Mouse (Mus musculus): Measurements from ENCODE around the gene Usp10.
A peak's percentile ranks its signal among the peaks of the same experiment; 100 is the strongest.

The Usp10 gene

DNA sequence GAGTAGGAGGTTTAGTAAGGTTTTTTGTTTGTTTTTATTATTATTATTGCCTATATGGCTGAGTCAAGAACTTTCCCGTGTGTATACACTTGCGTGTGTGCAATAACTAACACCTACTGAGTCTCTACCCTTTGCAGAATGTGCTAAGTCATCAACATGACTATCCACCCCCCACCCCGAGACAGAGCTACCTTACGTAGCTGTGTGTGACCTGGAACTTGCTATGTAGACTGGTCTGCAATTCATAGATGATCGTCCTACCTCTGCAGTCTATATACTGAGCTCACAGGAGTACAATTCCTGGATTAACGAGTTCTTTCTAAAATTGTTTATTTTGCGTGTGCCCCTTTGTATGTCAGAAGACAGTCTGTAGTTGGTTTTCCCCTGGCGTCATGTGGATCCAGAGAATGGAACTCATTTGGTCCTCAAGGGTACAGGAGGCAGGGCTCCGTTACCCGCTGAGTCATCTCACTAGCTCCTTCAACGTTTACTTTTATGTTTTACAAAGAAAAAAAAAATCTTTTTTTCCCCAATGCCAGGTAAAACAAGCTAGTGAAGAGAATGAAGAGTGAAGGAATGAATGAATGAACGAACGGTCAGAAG, at the start of gene Usp10:
Gene Usp10, plus strand, starts transcription at position 417 of the 603 bp plus-strand sequence.
- no peak for DNase-seq

DNA sequence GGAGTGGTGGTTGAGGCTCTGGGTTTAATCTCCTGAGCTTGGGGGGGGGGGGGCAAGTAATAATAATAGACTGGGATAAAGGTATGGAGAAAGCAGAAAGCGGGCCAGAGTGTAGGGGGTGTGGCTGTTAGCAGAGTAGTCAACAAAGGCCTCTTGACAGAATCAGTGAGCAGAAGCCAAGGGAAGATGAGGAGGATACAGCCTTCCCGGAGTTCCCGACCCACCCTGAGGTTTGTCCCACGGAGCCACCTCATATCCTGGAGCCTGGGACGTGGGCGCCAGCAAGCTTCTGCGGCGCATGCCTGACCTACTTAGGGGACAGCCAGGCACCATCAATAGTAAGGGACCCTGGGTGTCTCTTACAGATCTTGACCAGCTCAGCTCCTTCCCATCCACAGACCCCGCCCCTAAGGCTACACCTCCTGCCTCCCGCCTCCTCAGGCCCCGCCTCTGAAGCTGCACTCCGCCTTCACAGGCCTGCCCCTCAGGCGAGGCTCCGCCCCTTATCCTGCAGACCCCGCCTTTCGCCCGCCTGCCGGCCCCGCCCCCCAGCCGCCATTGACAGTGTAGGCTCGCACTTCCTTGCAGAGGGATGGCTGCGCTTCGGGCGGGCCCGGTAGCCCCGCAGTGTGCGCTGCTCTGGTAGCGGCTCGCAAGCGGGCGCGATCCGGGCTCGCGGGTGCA, 48.3 kb upstream of the Usp10 start, which contains the start of gene Klhl36:
Gene Klhl36, plus strand, starts transcription at position 561 of the 684 bp plus-strand sequence.
- DNase-seq: peak; percentile 99

DNA sequence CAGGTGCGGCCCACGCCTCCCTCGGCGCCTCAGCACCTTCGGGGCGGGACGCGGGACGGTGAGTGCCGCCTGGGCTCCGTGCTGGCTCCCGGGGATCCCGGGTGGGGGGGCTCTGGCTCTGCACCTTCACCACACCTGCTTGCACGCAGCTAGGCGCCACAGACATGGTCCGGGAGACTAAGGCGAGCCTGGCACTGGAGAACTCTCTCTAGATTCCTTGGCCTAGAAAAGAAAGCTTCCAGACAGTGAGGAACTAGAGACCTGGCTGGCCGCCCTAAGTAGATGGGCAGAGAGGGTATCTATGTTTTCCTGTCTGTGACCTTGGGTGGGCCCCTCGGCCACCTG, 47.8 kb upstream of the Usp10 start:
- no peak for DNase-seq

DNA sequence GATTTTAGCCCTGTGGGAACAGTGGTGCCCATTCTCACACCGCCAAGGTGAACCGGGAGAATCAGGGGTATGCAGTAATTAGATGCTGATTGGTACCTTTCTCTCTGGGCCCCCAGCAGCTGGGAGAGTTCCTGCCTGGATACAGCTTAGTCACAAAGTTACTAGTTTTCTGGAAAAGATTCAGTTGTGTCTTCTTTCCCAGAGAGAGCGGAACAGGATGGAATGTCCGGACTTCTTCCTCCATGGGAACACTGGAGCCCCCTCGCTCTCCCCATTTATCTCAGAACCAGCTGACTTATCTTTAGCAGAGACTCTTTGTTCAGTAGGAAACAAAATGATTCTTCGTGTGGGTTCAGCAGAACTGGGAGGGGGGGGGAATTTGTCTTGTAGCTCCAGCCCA, 47.4 kb upstream of the Usp10 start:
- no peak for DNase-seq

DNA sequence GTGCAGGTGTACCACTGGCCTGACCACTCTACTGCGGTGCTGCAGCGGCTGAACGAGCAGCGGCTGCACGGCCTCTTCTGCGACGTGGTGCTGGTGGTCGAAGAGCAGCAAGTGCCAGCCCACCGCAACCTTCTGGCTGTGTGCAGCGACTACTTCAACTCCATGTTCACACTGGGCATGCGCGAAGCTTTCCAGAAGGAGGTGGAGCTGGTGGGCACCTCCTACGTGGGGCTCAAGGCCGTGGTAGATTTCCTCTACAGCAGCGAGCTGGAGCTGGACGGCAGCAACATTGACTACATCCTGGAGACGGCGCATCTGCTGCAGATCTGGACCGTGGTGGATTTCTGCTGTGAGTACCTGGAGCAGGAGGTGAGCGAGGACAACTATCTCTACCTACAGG, 40.5 kb upstream of the Usp10 start:
- no peak for DNase-seq

DNA sequence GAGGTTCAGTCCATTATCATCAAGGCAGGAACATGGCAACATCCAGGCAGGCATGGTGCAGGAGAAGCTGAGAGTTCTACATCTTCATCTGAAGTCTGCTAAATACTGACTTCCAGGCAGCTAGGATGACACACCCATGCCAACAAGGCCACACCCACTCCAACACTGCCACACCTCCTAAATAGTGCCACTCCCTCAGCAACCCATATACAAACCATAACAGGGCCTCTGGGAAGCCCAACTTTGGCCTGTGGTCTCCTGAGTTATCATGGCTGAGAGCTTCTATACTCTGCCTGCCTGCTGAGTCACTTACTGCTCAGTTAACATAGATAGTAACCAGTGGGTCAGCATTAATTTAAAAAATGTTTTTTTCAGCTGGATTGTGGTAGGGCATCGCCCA, 37.0 kb upstream of the Usp10 start:
- no peak for DNase-seq

DNA sequence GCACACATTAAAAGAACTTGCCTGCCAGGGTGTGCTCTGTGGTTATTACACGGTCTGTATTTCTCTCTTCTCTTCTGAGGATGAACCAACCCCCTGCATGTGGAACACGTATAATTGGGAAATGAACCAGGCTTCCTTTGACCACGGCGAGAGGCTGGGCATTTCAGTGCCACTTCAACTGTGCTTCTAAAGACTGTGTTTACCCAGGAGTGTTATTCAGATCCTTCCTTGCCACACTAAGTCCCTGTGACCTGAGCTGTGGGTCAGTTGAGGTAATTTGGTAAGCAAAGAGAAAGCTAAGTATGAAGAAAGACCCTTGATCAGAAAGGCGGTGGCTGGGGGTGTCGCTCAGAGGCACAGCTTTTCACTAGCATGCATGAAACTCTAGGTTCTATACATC, 28.9 kb upstream of the Usp10 start:
- no peak for DNase-seq

DNA sequence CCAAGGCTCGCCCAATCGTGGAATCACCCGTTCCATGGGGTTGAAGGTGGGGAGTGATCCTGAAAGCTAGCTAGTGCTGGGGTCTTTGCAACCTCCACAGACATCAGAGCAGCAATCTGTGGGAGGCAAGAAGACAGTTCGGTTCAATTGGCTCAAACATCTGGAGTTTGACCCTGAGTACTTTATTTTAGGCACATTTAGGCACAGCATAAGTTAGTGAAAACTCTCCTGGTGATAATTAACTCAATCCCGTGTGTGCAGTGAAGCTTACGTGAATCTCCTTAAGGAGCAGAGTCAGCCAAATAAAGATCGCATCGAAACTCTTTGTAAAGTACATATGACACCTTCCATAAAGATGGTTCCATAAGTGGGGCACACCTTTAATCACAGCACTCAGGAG, 28.2 kb upstream of the Usp10 start:
- DNase-seq: no peak

DNA sequence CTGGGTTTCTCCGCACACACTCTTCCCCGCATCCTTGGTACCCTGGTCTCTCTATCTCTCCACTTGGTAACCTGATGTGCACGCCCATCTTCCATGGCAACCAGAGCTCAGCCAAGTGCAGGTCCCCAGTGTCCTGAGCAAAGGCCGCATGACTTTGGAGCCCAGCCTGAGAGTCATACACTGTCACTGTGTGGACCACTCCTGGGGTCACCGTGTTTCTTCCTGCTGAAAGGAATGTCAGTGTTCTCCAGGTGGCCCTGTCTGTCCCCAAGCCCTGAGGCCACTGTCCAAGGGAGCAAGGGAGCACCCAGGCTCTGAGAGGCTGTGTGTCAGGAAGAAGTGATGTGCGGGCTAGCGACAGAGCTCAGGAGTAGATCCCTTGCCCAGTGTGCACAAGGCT, 26.9 kb upstream of the Usp10 start:
- DNase-seq: no peak

DNA sequence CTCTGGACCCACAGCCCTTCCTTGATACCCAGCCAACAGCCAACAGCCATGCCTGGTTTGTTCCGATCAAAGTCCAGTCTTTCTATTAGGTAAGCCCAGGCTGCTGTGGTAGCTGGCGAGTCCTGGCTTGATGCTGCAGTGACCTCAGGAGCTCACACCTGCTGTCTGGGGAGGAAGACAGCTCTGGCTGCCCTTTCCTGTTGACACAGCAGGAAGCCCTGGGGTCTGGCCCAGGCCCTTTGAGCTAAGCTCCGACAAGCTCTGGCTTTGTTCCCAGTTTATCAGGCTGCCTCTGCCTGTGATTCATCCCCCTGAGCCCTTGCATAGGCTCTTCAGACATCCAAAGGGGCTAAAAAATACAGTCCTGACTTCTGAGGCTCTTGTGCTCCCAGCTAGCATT, 24.5 kb upstream of the Usp10 start:
- DNase-seq: no peak

DNA sequence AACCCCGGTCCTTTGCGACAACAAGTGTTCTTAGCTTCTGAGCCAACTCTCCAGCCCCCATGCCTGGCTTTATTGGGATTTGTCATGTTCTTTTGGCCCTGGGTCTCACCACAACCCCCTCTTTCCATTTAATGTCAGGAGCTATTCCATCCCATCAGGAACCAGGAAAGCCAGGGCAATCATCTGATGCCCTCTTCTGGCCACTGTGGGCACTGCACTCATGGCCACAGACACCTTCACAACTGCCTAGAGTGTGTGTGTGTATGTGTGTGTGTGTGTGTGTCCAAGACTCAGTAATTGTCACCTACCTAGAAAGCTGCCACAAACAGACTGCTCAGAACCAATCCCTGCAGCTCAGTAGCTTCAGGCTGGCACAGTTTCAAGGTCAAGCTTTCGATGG, 23.0 kb upstream of the Usp10 start:
- DNase-seq: peak; percentile 34 to 42

DNA sequence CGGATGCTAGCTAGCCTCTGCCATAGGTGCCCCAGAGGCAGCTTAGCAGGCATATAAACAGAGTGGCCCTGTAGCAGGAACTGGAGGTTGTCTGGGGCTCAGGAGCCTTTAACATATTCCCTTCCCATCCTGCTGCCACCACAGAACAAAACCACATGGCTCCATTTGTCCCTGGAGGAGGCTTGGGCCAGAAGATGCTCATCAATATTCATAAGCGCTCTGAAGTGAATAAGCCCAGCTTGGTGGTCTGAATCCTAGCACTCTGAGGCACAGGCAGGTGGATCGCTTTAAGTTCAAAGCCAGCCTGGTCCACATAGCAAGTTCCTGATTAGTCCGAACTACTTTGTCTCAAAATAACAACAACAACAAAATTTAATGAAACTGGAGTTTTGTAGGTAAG, 22.1 kb upstream of the Usp10 start:
- DNase-seq: no peak

DNA sequence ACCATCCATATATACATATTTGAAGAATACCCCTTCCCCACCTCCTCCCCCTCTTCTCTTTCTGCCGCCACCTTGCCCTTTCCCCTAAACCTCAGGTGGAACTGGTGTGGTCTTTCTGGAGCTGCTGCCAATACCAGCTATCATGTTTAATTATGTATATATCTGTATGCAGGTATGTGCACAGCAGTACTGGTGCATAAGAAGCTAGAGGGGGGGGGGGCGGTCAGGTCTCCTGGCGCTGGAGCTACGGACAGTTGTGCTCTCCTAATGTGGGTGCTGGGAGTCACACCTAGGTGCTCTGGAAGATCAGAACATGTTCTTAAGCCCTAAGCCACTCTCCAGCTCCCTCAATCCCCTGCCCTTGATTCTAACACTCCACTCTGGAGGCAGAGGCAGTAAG, 13.1 kb upstream of the Usp10 start:
- DNase-seq: no peak

DNA sequence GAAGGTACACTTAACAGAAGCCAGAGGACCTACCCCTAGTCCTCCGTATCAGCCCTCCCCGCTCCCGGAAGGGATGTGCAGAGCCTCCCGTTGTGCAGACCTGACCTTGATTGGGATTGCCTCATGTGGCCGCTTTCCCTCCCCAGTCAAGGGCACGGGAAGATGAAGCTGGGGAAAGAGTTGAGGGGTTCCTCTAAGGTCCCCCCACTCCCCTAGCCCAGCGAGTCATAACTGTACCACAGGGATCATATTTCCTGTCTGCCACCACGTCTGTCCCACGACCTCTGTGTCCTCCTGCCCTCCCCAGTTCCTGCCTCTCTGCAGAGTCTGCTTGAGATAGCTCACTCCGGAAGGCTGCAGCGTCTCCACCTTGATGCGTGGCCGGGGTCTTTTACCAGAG, 12.2 kb upstream of the Usp10 start:
- peak in 1 of 2 experiments; percentile 16 for DNase-seq

DNA sequence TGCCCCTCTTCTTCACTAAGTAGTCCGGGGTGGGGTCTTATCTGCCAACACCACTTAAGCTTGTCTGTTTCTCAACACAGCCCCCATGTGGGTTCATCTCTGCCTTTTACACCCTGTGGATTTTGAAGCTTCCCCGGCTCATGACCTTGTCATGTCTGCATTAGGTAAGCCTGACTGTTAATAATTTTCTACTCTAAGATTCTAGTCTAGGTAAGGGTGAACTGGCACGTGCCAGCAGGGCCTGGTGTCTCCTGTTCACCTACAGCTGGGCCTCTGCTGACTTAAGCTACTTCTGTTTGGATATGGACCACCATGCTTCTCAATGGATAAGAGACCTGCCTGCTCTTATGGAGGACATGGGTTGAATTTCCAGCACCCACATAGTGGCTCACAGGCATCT, 8.8 kb upstream of the Usp10 start:
- DNase-seq: no peak

DNA sequence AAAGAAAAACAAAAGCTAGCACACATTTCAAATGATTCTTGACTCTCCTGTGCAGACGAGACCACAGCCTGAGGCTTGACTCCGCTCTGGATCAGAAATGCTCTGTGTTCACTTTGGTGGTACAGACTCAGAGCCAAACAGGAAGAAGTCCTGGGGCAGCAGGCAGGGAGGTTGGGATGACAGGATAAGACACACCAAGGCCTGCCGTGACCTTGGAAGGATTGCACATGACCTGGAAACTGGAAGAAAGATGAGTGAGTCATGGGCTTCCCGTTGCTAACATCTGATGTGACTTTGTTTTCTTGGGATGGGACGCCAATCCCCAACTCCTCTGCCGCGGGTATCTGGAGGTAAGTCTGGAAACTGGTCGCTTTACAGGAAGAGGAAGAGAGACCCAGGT, 8.2 kb upstream of the Usp10 start:
- DNase-seq: no peak

DNA sequence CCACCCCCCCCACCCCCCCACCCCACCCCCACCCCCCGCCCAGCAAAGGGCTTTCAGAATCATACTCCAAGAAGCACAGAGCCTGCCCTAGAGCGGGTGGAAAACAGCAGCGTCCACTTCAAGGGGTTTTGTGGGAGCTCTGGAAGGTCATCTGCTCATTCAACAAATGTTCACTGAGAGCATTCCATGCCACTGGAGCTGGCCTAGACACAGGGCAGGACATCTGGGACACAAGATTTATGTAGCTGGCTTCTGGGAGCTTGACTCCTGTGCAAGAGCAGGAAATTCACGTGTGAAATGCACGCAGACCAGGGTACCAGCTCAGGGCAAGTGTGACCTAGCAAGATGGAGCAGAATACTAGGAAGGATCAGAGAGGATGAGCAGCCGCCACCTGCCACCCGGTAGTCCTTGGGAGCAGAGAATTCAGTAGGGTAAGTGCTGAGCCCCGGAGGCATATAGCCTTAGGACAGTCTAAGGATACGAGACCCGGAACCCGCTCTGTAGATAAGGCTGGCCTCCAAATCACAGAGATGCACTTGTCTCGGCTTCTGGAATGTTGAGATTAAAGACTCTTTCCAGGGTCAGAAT, 5.7 kb upstream of the Usp10 start:
- no peak for DNase-seq

DNA sequence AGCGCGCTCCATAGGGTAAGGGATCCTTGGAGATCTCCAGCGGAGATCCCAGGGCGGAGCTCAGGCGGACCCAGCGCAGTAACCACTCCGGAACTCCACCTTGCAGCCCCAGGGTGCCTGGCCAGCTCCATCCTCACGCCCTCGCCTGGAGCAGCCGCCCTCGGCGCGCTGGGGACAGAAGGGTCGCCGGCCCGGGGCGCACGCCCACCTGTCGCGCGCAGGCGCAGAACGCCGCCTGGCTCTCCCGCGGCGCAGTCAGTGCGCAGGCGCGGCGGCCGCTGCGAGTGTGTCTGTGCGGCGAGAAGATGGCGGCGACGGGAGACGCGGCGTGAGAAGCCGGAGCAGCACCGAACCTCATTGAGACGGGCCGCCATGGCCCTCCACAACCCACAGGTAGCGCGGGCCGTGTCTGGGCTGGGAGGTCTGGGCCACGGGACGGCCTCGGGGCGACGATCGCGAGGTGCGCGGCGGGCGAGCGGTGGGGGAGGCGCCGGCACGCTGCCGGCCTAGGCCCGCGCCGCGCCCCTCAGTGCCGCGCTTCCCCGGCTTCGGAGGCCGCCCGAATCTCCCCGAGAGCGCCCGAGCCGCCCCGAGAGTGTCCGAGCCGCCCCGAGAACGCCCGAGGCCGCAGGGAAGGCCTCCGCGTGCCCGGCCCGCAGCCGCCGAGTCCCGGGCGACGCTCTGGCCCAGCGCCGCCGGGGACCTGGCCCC, 542 bp downstream of the Usp10 start, which contains the start of gene Gm20388:
Gene Gm20388, plus strand, starts transcription at position 295 of the 711 bp plus-strand sequence.
- DNase-seq: peak; percentile 93 to 94

DNA sequence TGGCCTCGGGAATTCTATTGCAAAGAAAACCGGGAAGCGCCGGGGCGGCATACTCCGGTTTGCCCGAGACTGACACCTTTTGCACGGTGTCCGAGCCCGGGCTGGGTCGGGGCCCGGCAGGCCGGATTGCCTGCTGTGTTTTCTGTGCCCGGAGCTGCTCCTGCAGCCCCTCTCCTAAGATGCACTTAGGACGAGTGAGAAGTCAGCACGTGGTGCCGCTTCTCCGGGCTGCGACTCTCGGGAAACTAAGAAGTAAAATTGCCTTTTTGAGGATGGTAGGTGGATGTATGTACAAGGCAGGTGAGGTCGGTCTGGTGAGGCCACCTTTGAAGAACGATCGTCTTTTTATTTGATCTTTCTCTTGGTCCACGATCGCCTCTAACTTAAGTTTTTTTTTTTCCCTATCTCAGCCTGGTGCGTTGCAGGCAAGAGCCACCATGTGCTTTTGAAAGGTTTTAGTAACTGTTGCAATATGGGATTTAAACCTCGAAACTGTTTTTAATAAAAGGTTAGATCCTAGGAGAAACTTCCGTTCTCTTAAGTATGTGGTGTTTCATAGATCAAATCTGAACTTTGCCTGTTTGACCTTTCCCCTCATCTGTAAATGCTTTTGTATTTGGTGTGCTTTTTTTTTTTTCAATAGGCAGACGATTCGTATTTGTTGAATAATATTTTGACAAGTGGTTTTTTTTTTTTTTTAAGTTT, 1.2 kb downstream of the Usp10 start:
- DNase-seq: no peak

DNA sequence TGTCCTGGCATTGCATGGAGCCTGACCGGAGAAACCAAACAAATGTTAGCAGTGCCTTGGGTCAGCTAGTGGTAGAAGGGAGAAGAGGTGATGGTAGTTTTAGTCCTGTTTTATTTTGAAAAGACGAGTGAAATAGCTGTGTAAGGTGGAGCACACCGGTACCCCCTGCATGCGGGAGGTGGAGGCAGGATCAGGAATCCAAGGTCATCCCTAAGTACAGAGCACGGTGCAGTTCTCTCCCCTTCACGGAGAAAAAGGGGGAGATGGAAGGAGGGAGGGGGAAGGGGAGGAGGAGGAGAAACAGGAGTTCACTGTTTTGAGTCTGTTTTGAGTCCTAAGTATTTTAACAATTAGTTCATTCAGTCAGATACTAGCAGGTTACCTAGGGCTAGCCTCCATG, 2.5 kb downstream of the Usp10 start:
- no peak for DNase-seq

DNA sequence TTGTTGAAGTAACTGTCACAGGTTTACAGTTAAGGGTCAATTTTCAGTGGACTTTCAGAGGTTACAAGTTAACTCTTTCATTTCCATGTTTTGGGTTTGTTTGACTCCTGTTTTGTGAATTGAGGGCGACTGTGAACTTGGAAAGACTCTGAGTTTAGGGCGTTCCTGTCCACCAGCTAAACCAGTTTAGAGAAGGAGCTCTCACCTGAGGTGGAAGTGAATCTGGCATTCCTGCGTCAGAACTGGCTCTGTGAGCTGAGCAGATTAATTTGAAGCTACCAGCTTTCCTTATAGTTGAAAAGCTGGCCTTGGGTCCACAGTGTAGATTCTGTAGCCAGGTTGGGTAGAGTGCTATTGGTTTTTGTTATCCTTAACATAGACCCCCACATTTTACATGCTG, 3.0 kb downstream of the Usp10 start:
- DNase-seq: no peak

DNA sequence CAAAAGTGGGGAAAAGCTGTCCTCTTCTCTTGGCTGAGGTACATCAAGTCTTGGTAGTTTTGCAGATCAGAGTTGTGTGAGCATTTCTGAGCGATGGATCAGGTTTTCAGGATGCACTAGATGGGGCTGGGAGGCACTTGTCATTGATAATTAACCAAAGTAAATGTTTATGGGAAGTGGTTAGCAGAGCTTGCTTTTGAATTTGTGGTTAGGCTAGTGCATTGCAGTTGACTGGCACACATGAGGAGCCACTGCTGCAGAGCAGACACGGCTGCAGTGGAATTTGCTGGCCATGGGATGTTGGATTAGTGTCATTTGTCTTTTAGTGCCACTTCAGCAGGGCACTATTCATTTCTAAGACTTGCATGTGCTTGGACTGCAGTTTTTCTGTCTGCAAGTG, 4.0 kb downstream of the Usp10 start:
- no peak for DNase-seq

DNA sequence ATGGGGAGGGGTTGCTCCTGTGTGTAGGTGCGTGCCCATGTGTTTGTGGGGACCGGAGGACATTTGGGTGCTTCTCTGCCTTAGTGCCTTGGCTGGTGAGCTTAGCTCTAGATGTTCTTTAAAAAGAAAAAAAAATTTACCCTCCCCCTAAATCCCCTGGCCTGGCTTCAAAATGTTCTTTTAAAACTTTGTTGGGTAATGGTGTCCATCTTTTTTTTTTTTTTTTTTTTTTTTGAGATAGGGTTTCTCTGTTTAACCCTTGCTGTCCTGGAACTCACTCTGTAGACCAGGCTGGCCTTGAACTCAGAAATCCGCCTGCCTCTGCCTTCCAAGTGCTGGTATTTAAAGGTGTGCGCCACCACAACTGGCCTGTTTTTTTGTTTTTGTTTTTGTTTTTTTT, 5.1 kb downstream of the Usp10 start:
- DNase-seq: no peak
